Mouse (Mus musculus) spleen, postnatal 36 days (tissue): ENCODE results near the gene Efna2.
"Not testable (repeated sequence)": the region's sequence is repeated elsewhere in the genome, so short reads cannot be mapped to it uniquely, and the experiment has no call there.

Source experiments
- DNase-seq, 2 experiments: peaks; one replicate each; pipeline ENCODE4 v3.0.0; 2022; ENCODE audit warnings: low spot score in 2 of 2, mixed read lengths in 1 of 2

The Efna2 gene

DNA sequence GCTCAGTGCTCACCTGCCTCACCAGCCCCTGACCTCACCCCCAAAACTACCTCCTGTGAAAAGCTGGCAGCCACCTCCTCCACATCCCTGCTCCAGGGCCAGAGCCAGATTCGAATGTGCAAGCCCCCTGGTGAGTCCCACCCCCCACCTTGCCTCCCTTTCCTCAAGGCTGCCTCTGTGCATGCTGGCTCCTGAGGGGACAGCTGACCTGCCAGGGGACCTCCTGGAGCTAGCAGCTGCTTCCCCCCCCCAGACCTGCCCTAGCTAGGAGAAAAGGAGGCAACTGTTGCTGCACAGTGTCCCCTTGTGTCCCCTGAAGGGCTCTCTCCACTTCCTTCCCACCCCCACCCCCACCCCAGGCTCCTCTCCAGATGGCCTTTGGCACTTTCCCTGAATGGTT, 24.0 kb upstream of the Efna2 start:
- DNase-seq = no peak

GRCm38 (mm10) chr10:80156002-80156751, 23.1 kb upstream of the Efna2 start:
- peak in 1 of 2 experiments; percentile 17 for DNase-seq

DNA sequence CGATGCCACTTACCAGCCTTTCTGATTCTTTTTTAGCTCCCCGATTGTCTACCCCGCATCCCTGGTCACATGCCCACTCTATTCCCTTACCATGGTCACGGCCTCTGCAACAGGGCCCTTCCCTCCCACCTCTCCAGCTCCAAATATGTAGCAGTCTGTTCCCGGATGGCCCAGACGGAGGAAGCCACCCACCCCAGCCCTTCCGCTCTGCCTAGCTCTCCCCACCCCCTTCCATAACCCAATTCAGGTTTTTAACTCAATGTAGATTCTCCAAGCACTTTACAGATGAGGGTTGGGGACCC, 22.6 kb upstream of the Efna2 start:
- DNase-seq = no peak

GRCm38 (mm10) chr10:80157141-80157929, 21.9 kb upstream of the Efna2 start:
- peak in 1 of 2 experiments; percentile 18 for DNase-seq

GRCm38 (mm10) chr10:80158307-80158986, 20.8 kb upstream of the Efna2 start:
- DNase-seq = peak; percentile 84 to 87

- peak; percentile 80 to 83 for DNase-seq
Measured at GRCm38 (mm10) chr10:80159021-80159560, 20.2 kb upstream of the Efna2 start.

- DNase-seq = peak; percentile 100
Measured at GRCm38 (mm10) chr10:80159561-80160454, 19.5 kb upstream of the Efna2 start.

GRCm38 (mm10) chr10:80160455-80161371, 18.6 kb upstream of the Efna2 start:
- DNase-seq = peak; percentile 74 to 75

- DNase-seq = peak in 1 of 2 experiments; percentile 35
Measured at GRCm38 (mm10) chr10:80161522-80162242, 17.6 kb upstream of the Efna2 start.

- no peak for DNase-seq
Measured at GRCm38 (mm10) chr10:80162243-80162608, 17.1 kb upstream of the Efna2 start.

DNA sequence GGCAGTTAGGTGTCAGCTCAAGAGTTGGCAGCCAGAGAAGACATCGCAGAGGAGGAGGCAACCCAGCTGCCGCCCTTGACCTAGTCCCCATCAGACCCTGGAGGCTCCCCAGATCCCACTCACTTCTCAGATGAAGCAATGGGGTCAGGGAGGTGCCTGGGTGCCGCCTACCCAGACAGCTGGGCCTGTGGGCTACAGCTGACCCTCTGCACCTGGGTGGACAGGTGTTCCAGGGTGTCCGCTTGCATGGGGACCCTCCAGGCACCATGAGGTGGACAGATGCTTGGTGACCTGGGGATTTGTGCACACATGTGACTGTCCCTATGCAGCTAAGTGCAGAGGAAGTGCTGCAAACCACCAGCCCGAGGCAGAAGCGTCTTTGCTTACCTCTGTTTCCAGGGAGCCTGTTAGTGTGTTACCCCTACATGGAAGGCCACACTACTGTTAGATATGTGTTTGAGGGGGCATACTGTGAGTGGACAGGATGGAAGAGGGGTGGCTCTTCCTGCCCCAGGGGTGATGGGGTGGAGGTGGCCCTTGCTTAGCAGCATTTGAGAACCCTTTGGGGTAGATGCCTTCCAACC, 16.5 kb upstream of the Efna2 start:
- peak in 1 of 2 experiments; percentile 31 for DNase-seq

- no peak for DNase-seq
Measured at GRCm38 (mm10) chr10:80163721-80164120, 15.6 kb upstream of the Efna2 start.

- DNase-seq = peak in 1 of 2 experiments; percentile 32
Measured at GRCm38 (mm10) chr10:80164161-80164997, 14.9 kb upstream of the Efna2 start.

DNA sequence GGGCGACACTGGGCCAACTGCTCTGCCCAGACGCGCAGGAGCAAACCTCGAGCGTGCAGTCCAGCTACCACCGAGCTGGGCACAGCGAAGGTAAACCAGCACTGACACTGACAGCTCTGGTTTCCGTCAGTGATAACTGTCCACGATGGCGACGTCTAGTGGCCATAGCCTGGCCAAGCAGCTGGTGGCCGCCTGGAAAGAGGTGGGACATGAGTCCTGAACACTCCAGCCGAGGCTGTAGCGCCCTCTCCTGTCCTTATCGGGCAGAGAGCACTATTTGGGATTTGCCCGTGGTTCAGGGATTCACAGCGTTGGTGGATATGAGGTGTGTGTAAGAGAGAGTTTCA, 14.3 kb upstream of the Efna2 start:
- peak; percentile 96 to 97 for DNase-seq

GRCm38 (mm10) chr10:80165392-80166128, 13.7 kb upstream of the Efna2 start, which contains the start of gene Cirbp:
Gene Cirbp, plus strand, starts transcription at chr10:80165985.
- peak in 1 of 2 experiments; percentile 29 for DNase-seq

DNA sequence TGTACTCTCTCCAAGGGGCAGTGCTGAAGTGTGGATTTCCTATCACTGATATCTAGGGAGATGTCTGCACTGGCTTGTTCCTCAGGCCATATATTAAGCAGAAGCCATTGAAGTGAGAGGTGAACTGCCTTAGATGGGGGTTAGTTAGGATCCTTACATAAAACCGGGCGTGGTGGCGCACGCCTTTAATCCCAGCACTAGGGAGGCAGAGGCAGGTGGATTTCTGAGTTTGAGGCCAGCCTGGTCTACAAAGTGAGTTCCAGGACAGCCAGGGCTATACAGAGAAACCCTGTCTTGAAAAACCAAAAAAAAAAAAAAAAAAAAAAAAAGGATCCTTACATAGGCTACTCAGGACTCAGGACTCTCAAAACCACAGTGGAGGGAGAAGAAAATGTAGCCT, 13.1 kb upstream of the Efna2 start:
- not testable (repeated sequence) for DNase-seq

- DNase-seq = peak; percentile 98 to 99
Measured at GRCm38 (mm10) chr10:80167460-80168037, 11.7 kb upstream of the Efna2 start.
